Mouse (Mus musculus): ENCODE results near the gene Rnf7.

DNA sequence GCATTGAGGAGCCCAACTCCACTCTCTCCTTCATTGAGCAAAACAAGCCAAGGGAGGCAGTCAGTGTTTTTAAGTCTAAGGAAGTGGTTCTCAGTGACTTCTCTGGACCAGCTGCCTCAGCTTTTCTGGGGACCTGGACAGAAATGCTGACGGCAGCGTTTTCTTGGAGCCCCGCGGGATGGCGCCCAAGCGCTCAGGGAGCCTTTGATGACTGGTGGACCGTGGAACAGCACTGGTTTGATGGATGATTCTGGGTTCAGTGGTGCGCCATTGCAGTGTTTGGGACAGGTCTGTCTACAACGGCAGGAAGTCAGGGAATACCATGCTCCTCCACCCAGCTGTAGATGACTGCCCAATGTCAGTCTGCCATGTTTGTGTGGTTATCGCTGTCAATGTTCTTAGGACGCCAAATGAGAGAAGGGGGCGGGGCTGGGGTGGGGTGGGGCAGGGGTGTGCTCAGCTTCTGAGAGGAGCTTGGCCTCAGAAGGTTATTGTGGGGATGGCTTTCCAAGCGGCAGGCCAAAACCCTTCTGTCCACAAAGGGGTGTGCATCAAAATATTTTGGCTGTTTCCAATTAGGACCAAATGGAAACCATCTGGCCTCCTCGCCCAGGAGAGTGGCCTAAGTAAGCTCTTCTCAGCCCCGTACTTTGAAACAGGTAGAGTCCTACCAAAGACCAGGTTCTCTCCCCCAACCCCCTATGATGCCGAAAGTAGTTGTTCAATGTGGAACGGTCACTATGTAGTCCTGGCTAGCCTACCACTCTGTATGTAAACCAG lies 25.8 kb upstream of the Rnf7 start:
- TF ChIP-seq POLR2A (IDR thresholded peaks at IDR 0.05; ENCODE audit: low read depth, low read length) = no peak
- no peak for TF ChIP-seq CTCF (IDR thresholded peaks at IDR 0.05; ENCODE audit: extremely low read depth, insufficient read length, insufficient replicate concordance, low read depth, low read length)
